Mouse (Mus musculus) adrenal gland, postnatal 10 days (tissue): ENCODE data around the gene Olfr522. TPM values are rescaled to one million over a fixed set of nuclear protein-coding genes. Genes with fewer than 3 reads are reported as not detected.

ENCODE experiments used
- DNase-seq: peaks from one replicate; pipeline ENCODE4 v3.0.0; 2021; ENCODE audit warnings: mixed read lengths
- long read RNA-seq, 2 experiments: library from polyadenylated mRNA; stranded (forward); transcript quantifications; one replicate each; pipeline ENCODE4 v2.0.0; 2021
- total RNA-seq, 2 experiments: library from RNA; stranded (reverse); gene quantifications; 2 replicates each; pipeline ENCODE4 v1.2.3; 2021

Olfr522 gene
- total RNA-seq, result not detected
- long read RNA-seq, experiment 1, result 0 reads
- long read RNA-seq, experiment 2, result 0 reads

- no peak for DNase-seq
Measured at GRCm38 (mm10) chr7:140164664-140165063, at the start of gene Olfr522. Gene Olfr522, minus strand, starts transcription at chr7:140164764.

- no peak for DNase-seq
Measured at GRCm38 (mm10) chr7:140213841-140214240, 49.3 kb upstream of the Olfr522 start.

- no peak for DNase-seq
Measured at GRCm38 (mm10) chr7:140208677-140209076, 44.1 kb upstream of the Olfr522 start.

- DNase-seq, result no peak
Measured at GRCm38 (mm10) chr7:140208153-140208552, 43.6 kb upstream of the Olfr522 start.

GRCm38 (mm10) chr7:140206904-140207303 is 42.3 kb upstream of the Olfr522 start:
- no peak for DNase-seq

GRCm38 (mm10) chr7:140205864-140206263 is 41.3 kb upstream of the Olfr522 start, which contains the start of gene Olfr524:
Gene Olfr524, minus strand, starts transcription at chr7:140205964.
- no peak for DNase-seq

GRCm38 (mm10) chr7:140201090-140201489 is 36.5 kb upstream of the Olfr522 start:
- no peak for DNase-seq

GRCm38 (mm10) chr7:140196002-140196401 is 31.4 kb upstream of the Olfr522 start:
- DNase-seq, result no peak

- DNase-seq, result no peak
Measured at GRCm38 (mm10) chr7:140194031-140194430, 29.5 kb upstream of the Olfr522 start.

GRCm38 (mm10) chr7:140192851-140193250 is 28.3 kb upstream of the Olfr522 start:
- DNase-seq, result no peak

GRCm38 (mm10) chr7:140192445-140192844 is 27.9 kb upstream of the Olfr522 start:
- no peak for DNase-seq

- DNase-seq, result no peak
Measured at GRCm38 (mm10) chr7:140190435-140190834, 25.9 kb upstream of the Olfr522 start.

GRCm38 (mm10) chr7:140188391-140189328 is 24.1 kb upstream of the Olfr522 start:
- DNase-seq, result no peak

- no peak for DNase-seq
Measured at GRCm38 (mm10) chr7:140187721-140188390, 23.3 kb upstream of the Olfr522 start.

GRCm38 (mm10) chr7:140186646-140187620 is 22.4 kb upstream of the Olfr522 start:
- peak; percentile 28 for DNase-seq

- DNase-seq, result no peak
Measured at GRCm38 (mm10) chr7:140184206-140184605, 19.6 kb upstream of the Olfr522 start.

GRCm38 (mm10) chr7:140180692-140181091 is 16.1 kb upstream of the Olfr522 start:
- DNase-seq, result no peak

GRCm38 (mm10) chr7:140179176-140179575 is 14.6 kb upstream of the Olfr522 start:
- no peak for DNase-seq

- DNase-seq, result no peak
Measured at GRCm38 (mm10) chr7:140172936-140173335, 8.4 kb upstream of the Olfr522 start, which contains the start of gene Olfr523. Gene Olfr523, plus strand, starts transcription at chr7:140173217.

- DNase-seq, result no peak
Measured at GRCm38 (mm10) chr7:140170863-140171262, 6.3 kb upstream of the Olfr522 start.

- DNase-seq, result no peak
Measured at GRCm38 (mm10) chr7:140169386-140169785, 4.8 kb upstream of the Olfr522 start.

GRCm38 (mm10) chr7:140167950-140168349 is 3.4 kb upstream of the Olfr522 start:
- DNase-seq, result no peak
